Mouse (Mus musculus) thymus, postnatal 0 days (tissue): Measurements from ENCODE around the gene Wdr91. TPM values are rescaled to one million over a fixed set of nuclear protein-coding genes. Genes with fewer than 3 reads are reported as not detected.

Source experiments
- DNase-seq: peaks from one replicate; pipeline ENCODE4 v3.0.0-alpha.2; 2015; ENCODE audit warnings: low spot score
- polyA plus RNA-seq: library from polyadenylated mRNA; unstranded; fragments of >200 nt; fragmentation: Nextera tagmentation; extraction: Ambion mirVana; gene quantifications from 2 replicates; pipeline ENCODE4 v1.2.1, GENCODE M21; 2015

Wdr91 gene
- polyA plus RNA-seq, 1 experiment from 2014 or later, result 17.6 TPM

GRCm38 (mm10) chr6:34879101-34879740, 31.5 kb downstream of the Wdr91 start:
- DNase-seq, result no peak

GRCm38 (mm10) chr6:34877509-34878321, 33.0 kb downstream of the Wdr91 start, which contains the start of gene Cyren:
TSS of gene Cyren (minus strand) at chr6:34878060.
- DNase-seq, result peak; percentile 97

GRCm38 (mm10) chr6:34876835-34877156, 33.9 kb downstream of the Wdr91 start:
- DNase-seq, result peak; percentile 21

GRCm38 (mm10) chr6:34875966-34876834, 34.5 kb downstream of the Wdr91 start:
- peak; percentile 39 for DNase-seq

- DNase-seq, result peak; percentile 89
Measured at GRCm38 (mm10) chr6:34875268-34875761, 35.4 kb downstream of the Wdr91 start.

GRCm38 (mm10) chr6:34874101-34874921, 36.4 kb downstream of the Wdr91 start:
- peak; percentile 29 for DNase-seq

- DNase-seq, result no peak
Measured at GRCm38 (mm10) chr6:34872871-34873270, 37.8 kb downstream of the Wdr91 start.

- no peak for DNase-seq
Measured at GRCm38 (mm10) chr6:34871929-34872328, 38.7 kb downstream of the Wdr91 start.

GRCm38 (mm10) chr6:34870724-34871123, 40.0 kb downstream of the Wdr91 start:
- no peak for DNase-seq

- no peak for DNase-seq
Measured at GRCm38 (mm10) chr6:34870136-34870535, 40.5 kb downstream of the Wdr91 start.

- peak; percentile 86 for DNase-seq
Measured at GRCm38 (mm10) chr6:34869225-34869915, 41.3 kb downstream of the Wdr91 start.

GRCm38 (mm10) chr6:34868507-34869217, 42.0 kb downstream of the Wdr91 start:
- no peak for DNase-seq

- DNase-seq, result no peak
Measured at GRCm38 (mm10) chr6:34867995-34868350, 42.7 kb downstream of the Wdr91 start.

GRCm38 (mm10) chr6:34867301-34867994, 43.2 kb downstream of the Wdr91 start:
- no peak for DNase-seq

- DNase-seq, result no peak
Measured at GRCm38 (mm10) chr6:34866786-34867185, 43.9 kb downstream of the Wdr91 start.

- no peak for DNase-seq
Measured at GRCm38 (mm10) chr6:34865711-34866593, 44.7 kb downstream of the Wdr91 start.

- no peak for DNase-seq
Measured at GRCm38 (mm10) chr6:34865213-34865612, 45.5 kb downstream of the Wdr91 start.
